Mouse (Mus musculus): ENCODE data around the gene Serpina10. TPM values are rescaled to one million over a fixed set of nuclear protein-coding genes. Genes with fewer than 3 reads are reported as not detected.

The Serpina10 gene
- total and polyA plus RNA-seq, 3 experiments, result 0.07 to 0.12 TPM; not detected in 1

- DNase-seq (ENCODE audit: low read depth, low spot score), result no peak
- Histone ChIP-seq H3K4me3 (ENCODE audit: control insufficient read depth in 1 of 2, insufficient read depth in 1 of 2, low read depth in 2 of 2, low read length in 2 of 2) (no peak overlapping the region), H3K27ac (ENCODE audit: control insufficient read depth, low read depth, low read length) (no peak overlapping the region), H3K36me3 (ENCODE audit: control insufficient read depth in 1 of 2, insufficient read depth in 2 of 2, low read length in 2 of 2) (peaks cover 0 to 9% of the 10 kb centered on the region in 2 experiments; a peak in 2 of 4 replicates), H3K79me2 (ENCODE audit: control insufficient read depth, insufficient read depth, low read length, poor library complexity) (no peaks in the 10 kb centered on the region), H3K27me3 (ENCODE audit: control insufficient read depth in 1 of 2, insufficient read depth in 2 of 2, low read length in 2 of 2) (no peaks in the 10 kb centered on the region), H3K9ac (ENCODE audit: control insufficient read depth, low read depth, low read length, poor library complexity, severe bottlenecking) (no peak overlapping the region), H3K4me1 (ENCODE audit: control insufficient read depth in 1 of 2, insufficient read depth in 2 of 2, low read length in 2 of 2) (peaks cover 0 to 5% of the 10 kb centered on the region in 2 experiments; a peak in 1 of 4 replicates), H3K9me3 (replicated peaks; ENCODE audit: insufficient read depth, low read length) (no peaks in the 10 kb centered on the region)
- TF ChIP-seq CHD1 (IDR thresholded peaks at IDR 0.05; ENCODE audit: low read depth, low read length) (no peak), ETS1 (IDR thresholded peaks at IDR 0.05; ENCODE audit: low read depth, low read length) (no peak), EP300 (IDR thresholded peaks at IDR 0.05; ENCODE audit: low read depth in 1 of 2, low read length in 2 of 2) (no peak), BHLHE40 (IDR thresholded peaks at IDR 0.05; ENCODE audit: borderline replicate concordance, low read depth, low read length) (no peak), TBP (IDR thresholded peaks at IDR 0.05; ENCODE audit: low read depth, low read length) (no peak), MYC (IDR thresholded peaks at IDR 0.05; ENCODE audit: low read depth, low read length) (no peak), RAD21 (IDR thresholded peaks at IDR 0.05; ENCODE audit: low read depth, low read length) (no peak), MAX (IDR thresholded peaks at IDR 0.05; ENCODE audit: low read length) (no peak)
These were observed 29.4 kb downstream of the Serpina10 start for GRCm38 (mm10) chr12:103601839-103602238.

GRCm38 (mm10) chr12:103600364-103600763 is 30.9 kb downstream of the Serpina10 start:
- no peak overlapping the region for H3K4me3 ChIP-seq (ENCODE audit: control insufficient read depth in 1 of 2, insufficient read depth in 1 of 2, low read depth in 2 of 2, low read length in 2 of 2)
- TF ChIP-seq E2F4 (IDR thresholded peaks at IDR 0.05; ENCODE audit: borderline replicate concordance, low read depth, low read length) (no peak), MAX (IDR thresholded peaks at IDR 0.05; ENCODE audit: low read length) (no peak), MYC (IDR thresholded peaks at IDR 0.05; ENCODE audit: low read depth, low read length) (no peak), SIN3A (IDR thresholded peaks at IDR 0.05; ENCODE audit: low read length) (no peak), GABPA (IDR thresholded peaks at IDR 0.05; ENCODE audit: low read depth, low read length) (no peak), ZKSCAN1 (IDR thresholded peaks at IDR 0.05; ENCODE audit: low read depth, low read length) (no peak), MEF2A (IDR thresholded peaks at IDR 0.05; ENCODE audit: extremely low read depth, insufficient replicate concordance, low read depth, low read length, poor library complexity, severe bottlenecking) (no peak), BHLHE40 (IDR thresholded peaks at IDR 0.05; ENCODE audit: borderline replicate concordance, low read depth, low read length) (no peak), EP300 (IDR thresholded peaks at IDR 0.05; ENCODE audit: low read depth in 1 of 2, low read length in 2 of 2) (no peak), POLR2AphosphoS5 (IDR thresholded peaks at IDR 0.05; ENCODE audit: borderline replicate concordance, low read depth, low read length) (no peak), CHD1 (IDR thresholded peaks at IDR 0.05; ENCODE audit: low read depth, low read length) (no peak), UBTF (IDR thresholded peaks at IDR 0.05; ENCODE audit: borderline replicate concordance, insufficient read depth, low read depth, low read length) (no peak), USF1 (IDR thresholded peaks at IDR 0.05; ENCODE audit: low read depth, low read length) (no peak), USF2 (IDR thresholded peaks at IDR 0.05; ENCODE audit: borderline replicate concordance in 1 of 2, insufficient read depth in 1 of 2, low read depth in 1 of 2, low read length in 2 of 2) (no peak), CHD2 (IDR thresholded peaks at IDR 0.05; ENCODE audit: low read length) (no peak), CTCF (IDR thresholded peaks at IDR 0.05 in 2 of 3, conservative IDR thresholded peaks at IDR 0.05 in 1 of 3; ENCODE audit: control insufficient read depth in 1 of 3, insufficient read depth in 1 of 3, low read depth in 2 of 3, low read length in 3 of 3, poor library complexity in 1 of 3, severe bottlenecking in 1 of 3) (no peak), NELFE (IDR thresholded peaks at IDR 0.05; ENCODE audit: low read depth, low read length) (no peak)
- no peak overlapping the region for H3K27ac ChIP-seq (ENCODE audit: control insufficient read depth, low read depth, low read length)
- H3K9ac ChIP-seq (ENCODE audit: control insufficient read depth, low read depth, low read length, poor library complexity, severe bottlenecking), result no peak overlapping the region
- H3K4me1 ChIP-seq (ENCODE audit: control insufficient read depth in 1 of 2, insufficient read depth in 2 of 2, low read length in 2 of 2), result peaks cover 0 to 5% of the 10 kb centered on the region in 2 experiments; a peak in 1 of 4 replicates
- H3K36me3 ChIP-seq (ENCODE audit: control insufficient read depth in 1 of 2, insufficient read depth in 2 of 2, low read length in 2 of 2), result peaks cover 0 to 9% of the 10 kb centered on the region in 2 experiments; a peak in 2 of 4 replicates
- no peaks in the 10 kb centered on the region for H3K9me3 ChIP-seq (replicated peaks; ENCODE audit: insufficient read depth, low read length)
- no peak for DNase-seq (ENCODE audit: low read depth, low spot score)
- H3K79me2 ChIP-seq (ENCODE audit: control insufficient read depth, insufficient read depth, low read length, poor library complexity), result no peaks in the 10 kb centered on the region
- H3K27me3 ChIP-seq (ENCODE audit: control insufficient read depth in 1 of 2, insufficient read depth in 2 of 2, low read length in 2 of 2), result no peaks in the 10 kb centered on the region

Data from MEL (cell line).